Mouse (Mus musculus): ENCODE measurements around the gene Zfp111. TPM values are rescaled to one million over a fixed set of nuclear protein-coding genes. Genes with fewer than 3 reads are reported as not detected.
A peak's percentile ranks its signal among the peaks of the same experiment; 100 is the strongest.

Zfp111 gene
- polyA plus RNA-seq, 1 experiment = not detected

GRCm38 (mm10) chr7:24174618-24175336 lies 36.5 kb downstream of the Zfp111 start, which contains the start of gene Zfp114:
Gene Zfp114 (plus strand): TSS chr7:24175060.
- Histone ChIP-seq H3K4me1 (ENCODE audit: control insufficient read depth, insufficient read depth, low read length) (no peaks in the 10 kb centered on the region), H3K4me3 (ENCODE audit: insufficient read depth, low read depth, low read length) (peak within 1 kb of the TSS; percentile 93), H3K27ac (ENCODE audit: insufficient read depth, low read depth, low read length) (peak within 1 kb of the TSS; percentile 71; the same call in 1 of the 2 replicates)
- 8% methylated on average over 23 of the region's 23 CpGs for WGBS
- TF ChIP-seq CTCF (IDR thresholded peaks at IDR 0.05; ENCODE audit: insufficient read depth, low read depth, low read length) (no peak), POLR2A (IDR thresholded peaks at IDR 0.05; ENCODE audit: insufficient read depth, low read depth, low read length) (0 out of 2 replicates have a peak, but pooled peaks have one; percentile 14)

- Histone ChIP-seq H3K4me3 (ENCODE audit: insufficient read depth, low read depth, low read length) (no peak overlapping the region), H3K27ac (ENCODE audit: insufficient read depth, low read depth, low read length) (no peak overlapping the region), H3K4me1 (ENCODE audit: control insufficient read depth, insufficient read depth, low read length) (no peaks in the 10 kb centered on the region)
- TF ChIP-seq POLR2A (IDR thresholded peaks at IDR 0.05; ENCODE audit: insufficient read depth, low read depth, low read length) = no peak
- no peak for TF ChIP-seq CTCF (IDR thresholded peaks at IDR 0.05; ENCODE audit: insufficient read depth, low read depth, low read length)
- WGBS = 52% methylated on average over 4 of the region's 4 CpGs
Observed at GRCm38 (mm10) chr7:24172191-24172590, 39.1 kb downstream of the Zfp111 start.

- Histone ChIP-seq H3K4me1 (ENCODE audit: control insufficient read depth, insufficient read depth, low read length) (no peaks in the 10 kb centered on the region), H3K4me3 (ENCODE audit: insufficient read depth, low read depth, low read length) (no peak overlapping the region), H3K27ac (ENCODE audit: insufficient read depth, low read depth, low read length) (no peak overlapping the region)
- no peak for TF ChIP-seq POLR2A (IDR thresholded peaks at IDR 0.05; ENCODE audit: insufficient read depth, low read depth, low read length)
- TF ChIP-seq CTCF (IDR thresholded peaks at IDR 0.05; ENCODE audit: insufficient read depth, low read depth, low read length) = no peak
- 18% methylated on average over 1 of the region's 1 CpGs for WGBS
Observed at GRCm38 (mm10) chr7:24153272-24153671, 58.0 kb downstream of the Zfp111 start.

Other genes starting within 250 kb of the Zfp111 start
- not detected in 2 replicates for gene Vmn1r181, start 236.8 kb downstream of the Zfp111 start, polyA plus RNA-seq (2012; ENCODE audit: insufficient read depth, insufficient read length, low replicate concordance, missing spikeins)
- gene V1rd19, start 209.8 kb downstream of the Zfp111 start, polyA plus RNA-seq (2012; ENCODE audit: insufficient read depth, insufficient read length, low replicate concordance, missing spikeins) = not detected in 2 replicates
- gene Vmn1r183, start 158.2 kb downstream of the Zfp111 start, polyA plus RNA-seq (2012; ENCODE audit: insufficient read depth, insufficient read length, low replicate concordance, missing spikeins) = not detected in 2 replicates
- gene Zfp180, start 129.5 kb downstream of the Zfp111 start, polyA plus RNA-seq (2012; ENCODE audit: insufficient read depth, insufficient read length, low replicate concordance, missing spikeins) = not detected in 2 replicates
- not detected in 2 replicates for gene Zfp112, start 99.1 kb downstream of the Zfp111 start, polyA plus RNA-seq (2012; ENCODE audit: insufficient read depth, insufficient read length, low replicate concordance, missing spikeins)
- not detected in 2 replicates for gene Zfp235, start 77.3 kb downstream of the Zfp111 start, polyA plus RNA-seq (2012; ENCODE audit: insufficient read depth, insufficient read length, low replicate concordance, missing spikeins)
- gene Zfp114, start 36.4 kb downstream of the Zfp111 start, polyA plus RNA-seq (2012; ENCODE audit: insufficient read depth, insufficient read length, low replicate concordance, missing spikeins) = not detected in 2 replicates
- not detected in 2 replicates for gene Zfp109, start 26.1 kb upstream of the Zfp111 start, polyA plus RNA-seq (2012; ENCODE audit: insufficient read depth, insufficient read length, low replicate concordance, missing spikeins)
- not detected in 2 replicates for gene Zfp108, start 43.4 kb upstream of the Zfp111 start, polyA plus RNA-seq (2012; ENCODE audit: insufficient read depth, insufficient read length, low replicate concordance, missing spikeins)
- not detected in 2 replicates for gene Zfp93, start 59.0 kb upstream of the Zfp111 start, polyA plus RNA-seq (2012; ENCODE audit: insufficient read depth, insufficient read length, low replicate concordance, missing spikeins)
- not detected in 2 replicates for gene Zfp61, start 89.8 kb upstream of the Zfp111 start, polyA plus RNA-seq (2012; ENCODE audit: insufficient read depth, insufficient read length, low replicate concordance, missing spikeins)
- not detected in 2 replicates for gene Zfp94, start 105.2 kb upstream of the Zfp111 start, polyA plus RNA-seq (2012; ENCODE audit: insufficient read depth, insufficient read length, low replicate concordance, missing spikeins)
- not detected in 2 replicates for gene Tescl, start 122.5 kb upstream of the Zfp111 start, polyA plus RNA-seq (2012; ENCODE audit: insufficient read depth, insufficient read length, low replicate concordance, missing spikeins)
- not detected in 2 replicates for gene Lypd5, start 137.8 kb upstream of the Zfp111 start, polyA plus RNA-seq (2012; ENCODE audit: insufficient read depth, insufficient read length, low replicate concordance, missing spikeins)
- gene Kcnn4, start 158.8 kb upstream of the Zfp111 start, polyA plus RNA-seq (2012; ENCODE audit: insufficient read depth, insufficient read length, low replicate concordance, missing spikeins) = not detected in 2 replicates
- not detected in 2 replicates for gene Smg9, start 188.2 kb upstream of the Zfp111 start, polyA plus RNA-seq (2012; ENCODE audit: insufficient read depth, insufficient read length, low replicate concordance, missing spikeins)
- gene Irgc1, start 240.9 kb upstream of the Zfp111 start, polyA plus RNA-seq (2012; ENCODE audit: insufficient read depth, insufficient read length, low replicate concordance, missing spikeins) = not detected in 2 replicates